Mouse (Mus musculus): Measurements from ENCODE around the gene Tmem168. TPM values are rescaled to one million over a fixed set of nuclear protein-coding genes. Genes with fewer than 3 reads are reported as not detected.

Tmem168 gene
- polyA plus RNA-seq, 1 experiment from 2014 or later: 38.4 TPM

DNA sequence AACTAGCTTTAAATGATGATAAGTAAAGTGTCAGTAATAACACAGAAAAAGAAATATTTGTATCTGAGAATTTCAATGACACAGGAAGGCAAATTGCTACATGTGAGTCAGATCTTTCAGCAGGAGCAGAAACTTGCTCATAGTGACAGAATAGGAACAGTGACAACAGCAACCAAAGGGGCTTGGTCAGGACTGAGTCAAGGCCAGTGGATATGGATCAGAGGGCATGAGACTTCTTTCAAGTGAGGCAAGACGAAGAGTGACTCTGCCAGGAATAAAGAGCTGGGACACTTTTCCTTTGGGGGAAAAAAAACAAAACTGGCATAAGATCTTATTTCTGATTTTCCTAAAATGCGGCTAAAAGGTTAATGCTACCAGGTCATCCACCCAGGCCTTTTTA is 52.6 kb downstream of the Tmem168 start:
- H3K27ac ChIP-seq (replicated peaks; ENCODE audit: low read depth, low read length): no peak overlapping the region
- 70% methylated on average over 2 of the region's 2 CpGs for WGBS
- H3K9ac ChIP-seq (ENCODE audit: low read depth, low read length): no peak overlapping the region
- no peaks in the 10 kb centered on the region for H3K27me3 ChIP-seq (replicated peaks; ENCODE audit: control insufficient read depth, insufficient read depth, low read length)
- no peak overlapping the region for H3K4me3 ChIP-seq (ENCODE audit: low read depth, low read length)
- H3K36me3 ChIP-seq (ENCODE audit: control insufficient read depth, insufficient read depth, low read length): no peaks in the 10 kb centered on the region
- DNase-seq (ENCODE audit: low spot score) (no peak), ATAC-seq (ENCODE audit: low read depth) (no peak)
- no peak overlapping the region for H3K4me2 ChIP-seq (ENCODE audit: low read depth, low read length)
- no peaks in the 10 kb centered on the region for H3K9me3 ChIP-seq (ENCODE audit: control insufficient read depth, low read length)
- H3K4me1 ChIP-seq (ENCODE audit: control insufficient read depth, insufficient read depth, low read length): no peaks in the 10 kb centered on the region

DNA sequence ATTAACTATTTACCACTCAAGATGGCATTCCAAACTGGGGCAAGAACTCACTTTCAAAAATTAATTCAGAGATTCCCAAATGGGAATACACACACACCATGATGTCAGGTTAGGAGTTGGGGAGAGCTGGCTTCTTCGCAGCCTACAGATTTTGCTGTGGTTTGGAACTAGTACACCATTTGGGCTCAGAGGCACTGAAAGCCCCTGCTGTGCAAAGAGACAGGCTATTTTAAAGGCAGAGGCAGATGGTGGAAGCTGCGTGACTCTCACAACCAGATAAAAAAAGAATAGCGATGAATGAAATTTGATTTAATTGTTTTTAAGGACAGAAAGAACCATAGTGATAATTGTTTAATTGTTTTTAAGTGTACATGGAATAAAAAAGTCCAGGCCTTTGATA is 66.1 kb downstream of the Tmem168 start:
- no peaks in the 10 kb centered on the region for H3K27me3 ChIP-seq (replicated peaks; ENCODE audit: control insufficient read depth, insufficient read depth, low read length)
- no peak overlapping the region for H3K4me2 ChIP-seq (ENCODE audit: low read depth, low read length)
- H3K36me3 ChIP-seq (ENCODE audit: control insufficient read depth, insufficient read depth, low read length): no peaks in the 10 kb centered on the region
- no peak for ATAC-seq (ENCODE audit: low read depth)
- no peaks in the 10 kb centered on the region for H3K4me1 ChIP-seq (ENCODE audit: control insufficient read depth, insufficient read depth, low read length)
- H3K27ac ChIP-seq (replicated peaks; ENCODE audit: low read depth, low read length): no peak overlapping the region
- H3K4me3 ChIP-seq (ENCODE audit: low read depth, low read length): no peak overlapping the region
- H3K9me3 ChIP-seq (ENCODE audit: control insufficient read depth, low read length): no peaks in the 10 kb centered on the region
- DNase-seq (ENCODE audit: low spot score): no peak
- no peak overlapping the region for H3K9ac ChIP-seq (ENCODE audit: low read depth, low read length)
- 82% methylated on average over 3 of the region's 3 CpGs for WGBS

DNA sequence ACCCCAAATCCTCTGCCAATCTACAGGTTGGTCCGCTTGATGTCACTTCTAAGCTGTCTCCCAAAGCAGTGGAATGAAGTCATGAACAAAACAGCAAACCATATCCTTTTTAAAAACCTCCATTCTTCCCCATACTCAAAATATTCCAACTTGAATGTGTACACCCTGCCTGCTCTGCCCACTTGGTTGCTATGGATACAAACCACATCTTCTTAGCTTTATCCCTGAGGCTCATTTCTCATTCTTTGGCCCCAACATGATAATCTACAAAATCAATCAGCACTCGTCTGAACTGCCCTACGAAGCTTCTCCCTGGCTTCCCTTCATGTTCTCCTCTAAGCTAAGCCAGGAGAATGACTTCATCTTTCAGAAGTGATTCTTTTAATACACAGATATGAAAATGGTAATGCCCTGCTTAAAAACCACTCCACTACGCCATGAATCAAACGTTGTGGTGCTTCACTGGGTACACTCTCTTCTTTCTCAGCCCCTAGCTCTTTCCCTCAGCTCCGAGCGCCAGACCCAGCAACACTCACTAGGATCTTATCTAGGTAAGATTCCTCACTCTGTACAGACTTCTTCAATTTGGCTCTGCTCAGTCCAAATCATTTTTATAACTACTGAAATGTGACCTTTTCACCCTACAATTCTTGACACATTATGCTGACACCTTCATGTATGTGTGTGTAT is 70.5 kb downstream of the Tmem168 start:
- 65% methylated on average over 7 of the region's 7 CpGs for WGBS

More for the DNA sequence above, 70.5 kb downstream of the Tmem168 start:
- no peak overlapping the region for H3K4me3 ChIP-seq (ENCODE audit: low read depth, low read length)
- DNase-seq (ENCODE audit: low spot score): peak; percentile 6
- H3K27me3 ChIP-seq (replicated peaks; ENCODE audit: control insufficient read depth, insufficient read depth, low read length): no peaks in the 10 kb centered on the region
- no peaks in the 10 kb centered on the region for H3K9me3 ChIP-seq (ENCODE audit: control insufficient read depth, low read length)
- no peak overlapping the region for H3K9ac ChIP-seq (ENCODE audit: low read depth, low read length)
- ATAC-seq (ENCODE audit: low read depth): peak; percentile 41; the same call in 1 of the 2 replicates
- H3K27ac ChIP-seq (replicated peaks; ENCODE audit: low read depth, low read length): no peak overlapping the region
- no peaks in the 10 kb centered on the region for H3K36me3 ChIP-seq (ENCODE audit: control insufficient read depth, insufficient read depth, low read length)
- no peak overlapping the region for H3K4me2 ChIP-seq (ENCODE audit: low read depth, low read length)
- H3K4me1 ChIP-seq (ENCODE audit: control insufficient read depth, insufficient read depth, low read length): no peaks in the 10 kb centered on the region

Other genes starting within 250 kb of the Tmem168 start
- 15.2 and 17.1 TPM in 2 replicates for gene Bmt2, start 69.9 kb upstream of the Tmem168 start, polyA plus RNA-seq (2014; fragmentation: Nextera tagmentation; extraction: Ambion mirVana)
- gene Gpr85, start 231.8 kb upstream of the Tmem168 start, polyA plus RNA-seq (2014; fragmentation: Nextera tagmentation; extraction: Ambion mirVana): 6.1 and 7.4 TPM in 2 replicates